Mouse (Mus musculus) skeletal muscle tissue, adult 2 months (tissue): ENCODE data around the gene Tubg1.

ENCODE experiments used
- DNase-seq: peaks from one replicate; pipeline ENCODE4 v3.0.0-alpha.2; 2012; ENCODE audit warnings: low read depth, low spot score

Tubg1 gene

DNA sequence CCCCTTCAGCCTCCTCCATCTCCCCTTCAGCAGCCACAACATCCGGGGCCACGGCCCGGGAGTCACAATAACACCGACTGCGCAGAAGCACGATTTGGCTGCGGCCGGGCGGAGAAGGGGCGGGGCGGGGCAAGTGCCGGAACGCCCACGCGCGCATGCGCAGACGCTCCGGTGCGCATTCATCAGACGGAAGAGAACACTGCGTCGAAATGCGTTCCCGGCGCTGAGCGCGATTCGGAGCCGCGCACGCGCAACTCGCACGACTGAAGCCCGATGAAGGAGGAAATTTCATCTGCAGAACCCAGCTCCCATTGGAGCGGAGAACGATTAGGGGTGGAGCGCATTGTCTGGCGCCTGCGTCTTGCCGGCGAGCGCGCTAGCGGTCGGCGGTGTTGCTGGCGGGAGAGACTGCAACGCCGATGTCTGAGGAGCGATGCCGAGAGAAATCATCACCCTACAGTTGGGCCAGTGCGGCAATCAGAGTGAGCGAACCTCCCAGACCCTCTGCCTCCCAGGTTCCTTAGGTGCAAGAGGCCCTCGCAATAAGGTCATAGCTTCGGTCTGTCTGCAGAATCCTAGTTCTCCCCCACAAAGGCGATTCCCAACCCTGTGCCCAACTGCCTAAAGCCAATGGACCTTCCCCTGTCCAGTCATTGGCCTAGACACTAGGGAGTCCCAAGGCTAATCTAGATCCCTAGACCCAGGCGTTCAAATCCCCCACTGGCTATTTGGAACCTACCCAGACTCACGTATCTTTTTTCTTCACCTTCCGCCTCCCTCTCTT lies at the start of gene Tubg1, which contains the start of gene Retreg3:
TSS of gene Tubg1 (plus strand) at position 178 of the 784 bp plus-strand sequence.
TSS of gene Retreg3 (minus strand) at position 133 of the 784 bp plus-strand sequence.
- DNase-seq, result peak; percentile 100

DNA sequence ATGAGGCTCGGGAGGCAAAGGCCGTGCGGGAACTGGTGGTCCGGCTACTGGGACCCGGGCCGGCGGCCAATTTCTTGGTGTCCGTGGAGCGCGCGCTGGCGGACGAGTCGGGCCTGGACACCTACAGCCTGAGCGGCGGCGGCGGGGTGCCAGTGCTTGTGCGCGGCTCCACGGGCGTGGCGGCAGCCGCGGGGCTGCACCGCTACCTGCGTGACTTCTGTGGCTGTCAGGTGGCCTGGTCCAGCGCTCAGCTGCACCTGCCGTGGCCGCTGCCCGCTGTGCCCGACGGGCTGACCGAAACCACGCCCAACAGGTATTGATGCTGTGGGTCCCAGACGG lies 49.6 kb upstream of the Tubg1 start:
- DNase-seq, result no peak

DNA sequence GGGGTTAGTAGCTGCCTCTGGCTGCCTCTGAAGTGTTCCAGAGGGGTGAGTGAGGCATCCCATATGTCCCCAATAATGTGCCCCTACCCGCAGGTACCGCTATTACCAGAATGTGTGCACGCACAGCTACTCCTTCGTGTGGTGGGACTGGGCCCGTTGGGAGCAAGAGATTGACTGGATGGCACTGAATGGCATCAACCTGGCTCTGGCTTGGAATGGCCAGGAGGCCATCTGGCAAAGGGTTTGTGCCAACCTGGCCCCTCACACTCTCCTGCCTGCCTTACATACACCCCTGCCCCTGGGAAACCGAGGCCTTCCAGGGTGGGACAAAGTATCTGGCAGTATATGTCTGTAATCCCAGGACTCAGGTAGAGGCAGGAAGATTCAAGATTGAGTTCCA lies 48.8 kb upstream of the Tubg1 start:
- DNase-seq, result no peak

DNA sequence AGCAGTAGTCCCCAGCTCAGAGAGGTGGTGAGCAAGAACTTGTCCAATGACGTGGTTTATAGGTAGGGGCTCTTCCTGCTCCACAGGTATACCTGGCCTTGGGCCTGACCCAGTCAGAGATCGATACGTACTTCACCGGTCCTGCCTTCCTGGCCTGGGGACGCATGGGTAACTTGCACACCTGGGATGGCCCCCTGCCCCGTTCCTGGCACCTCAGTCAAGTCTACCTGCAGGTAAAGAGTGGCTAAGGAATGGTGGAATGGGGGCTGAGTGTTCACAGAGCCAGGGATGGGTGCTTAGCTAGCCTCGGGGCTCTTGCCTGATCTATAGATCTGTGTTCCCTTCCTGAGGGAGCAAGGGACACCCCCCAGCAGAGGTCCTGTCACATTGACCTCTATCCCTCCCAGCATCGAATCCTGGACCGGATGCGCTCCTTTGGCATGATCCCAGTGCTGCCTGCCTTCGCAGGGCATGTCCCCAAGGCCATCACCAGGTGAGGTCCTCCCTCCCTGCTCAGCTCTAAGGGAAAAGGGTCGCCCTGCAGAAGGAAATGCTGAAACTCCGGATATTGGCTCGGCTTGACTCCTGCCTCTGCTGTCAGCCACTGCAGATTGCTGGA lies 47.8 kb upstream of the Tubg1 start:
- no peak for DNase-seq

DNA sequence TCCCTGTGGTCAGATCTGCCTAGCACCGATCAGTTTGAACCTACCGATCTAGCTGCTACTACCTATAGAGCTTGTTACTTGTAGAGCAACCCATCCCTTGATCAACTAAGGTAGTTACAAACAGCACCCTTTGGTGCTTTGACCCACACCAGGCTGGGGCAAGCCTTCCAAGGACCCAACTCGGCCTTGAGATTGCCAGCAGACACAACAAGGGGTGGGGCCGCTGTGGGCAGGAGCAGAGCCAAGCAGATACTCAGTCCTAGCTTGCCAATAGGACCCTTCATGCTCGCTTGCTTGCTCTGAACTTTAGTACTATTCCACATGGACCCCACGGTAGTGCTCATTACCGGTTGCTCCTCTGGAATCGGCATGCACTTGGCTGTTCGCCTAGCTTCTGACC lies 41.6 kb upstream of the Tubg1 start, which contains the start of gene Hsd17b1:
TSS of gene Hsd17b1 (plus strand) at position 291 of the 400 bp plus-strand sequence.
- DNase-seq, result no peak

DNA sequence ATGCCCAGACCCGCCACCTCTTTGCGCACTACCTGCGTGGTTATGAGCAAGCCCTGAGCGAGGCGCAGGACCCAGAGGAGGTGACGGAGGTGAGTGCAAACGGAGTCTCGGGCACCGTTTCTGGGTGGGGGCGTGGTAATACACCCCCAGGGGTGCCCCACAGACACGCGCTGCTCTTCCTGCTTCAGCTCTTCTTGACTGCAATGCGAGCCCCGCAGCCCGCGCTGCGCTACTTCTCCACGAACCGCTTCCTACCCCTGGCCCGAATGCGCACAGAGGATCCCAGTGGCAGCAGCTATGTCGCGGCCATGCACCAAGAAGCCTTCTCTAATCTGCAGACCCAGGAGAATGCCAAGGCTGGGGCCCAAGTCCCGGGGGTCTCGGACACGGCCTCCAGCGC lies 40.0 kb upstream of the Tubg1 start:
- no peak for DNase-seq

DNA sequence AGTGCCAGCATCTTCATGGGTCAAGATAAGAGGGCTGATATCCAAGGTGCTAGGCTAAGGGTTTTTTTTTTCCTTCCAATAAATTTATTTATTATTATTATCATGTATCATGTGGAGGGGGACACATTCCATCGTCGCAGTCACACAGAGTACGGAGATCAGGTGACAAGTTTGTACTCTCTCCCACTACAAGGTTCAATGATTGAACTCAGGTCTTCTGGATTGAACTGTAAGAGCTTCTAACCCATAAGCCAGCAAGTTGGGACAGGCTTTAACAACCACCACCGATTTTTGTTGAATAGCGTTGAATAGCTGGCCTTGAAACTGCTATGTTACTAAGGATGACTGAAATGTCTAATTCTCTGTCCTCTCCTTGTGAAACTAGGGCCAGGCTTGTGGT lies 39.3 kb upstream of the Tubg1 start:
- no peak for DNase-seq

DNA sequence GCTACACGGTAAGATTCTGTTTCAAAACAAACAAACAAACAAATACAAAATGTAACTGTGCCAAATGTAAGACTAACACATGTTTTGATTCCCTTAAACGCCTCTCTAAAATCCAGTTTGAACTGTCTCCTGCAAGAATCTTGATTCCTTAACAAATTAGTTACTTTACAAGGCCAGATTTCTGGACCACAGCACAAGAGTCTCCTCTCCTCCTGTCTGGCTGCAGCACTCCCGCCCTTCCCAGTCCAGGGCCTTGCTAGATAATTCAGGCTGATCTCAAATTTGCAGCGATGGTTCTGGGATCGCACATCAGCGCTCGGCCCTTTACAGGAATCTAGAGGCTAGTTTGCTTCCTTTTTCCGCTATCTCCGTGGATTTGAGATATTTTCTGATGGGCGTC lies 38.1 kb upstream of the Tubg1 start:
- DNase-seq, result no peak

DNA sequence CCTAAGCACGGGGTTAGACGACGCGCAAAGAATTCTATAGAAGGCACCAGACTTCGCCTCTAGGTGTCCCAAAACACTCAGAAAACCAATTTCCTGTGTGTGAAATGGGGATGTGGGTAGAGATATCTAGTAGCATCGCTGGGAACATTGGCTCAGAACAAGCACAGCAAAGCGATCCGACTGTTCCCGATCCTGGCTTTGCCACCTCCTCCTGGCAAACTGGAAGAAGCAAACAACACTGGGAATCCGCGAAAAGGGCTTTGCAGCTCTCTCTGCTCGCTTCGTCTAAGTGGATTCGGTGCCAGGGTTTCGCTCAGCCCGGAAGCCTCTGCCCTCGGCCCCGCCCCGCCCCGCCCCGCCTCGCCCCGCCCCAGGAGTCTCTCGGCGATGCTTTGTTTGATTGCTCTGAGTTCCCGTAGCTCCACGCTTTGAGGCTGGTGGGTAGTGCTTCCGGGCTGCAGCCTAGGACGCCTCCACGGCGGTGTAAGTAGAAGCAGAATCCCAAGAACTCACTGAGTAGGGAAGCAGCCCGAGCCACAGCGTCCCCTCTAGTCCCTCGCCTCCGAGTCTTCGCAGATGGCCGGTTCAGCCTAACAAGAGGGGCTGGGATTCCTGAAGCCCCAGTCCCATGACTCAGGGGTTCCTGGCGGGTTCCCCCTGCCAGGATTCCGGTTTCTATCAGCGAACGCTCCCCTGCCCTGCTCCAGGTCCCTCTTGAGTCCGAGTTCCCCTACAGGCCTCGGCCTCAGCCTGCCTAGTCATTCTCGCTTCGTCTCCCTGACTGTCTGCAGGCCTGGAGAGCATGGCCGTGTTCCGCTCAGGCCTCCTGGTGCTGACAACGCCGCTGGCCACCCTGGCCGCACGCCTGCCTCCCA lies 37.3 kb upstream of the Tubg1 start, which contains the start of gene Coasy:
TSS of gene Coasy (plus strand) at position 358 of the 875 bp plus-strand sequence.
- DNase-seq, result peak; percentile 83

DNA sequence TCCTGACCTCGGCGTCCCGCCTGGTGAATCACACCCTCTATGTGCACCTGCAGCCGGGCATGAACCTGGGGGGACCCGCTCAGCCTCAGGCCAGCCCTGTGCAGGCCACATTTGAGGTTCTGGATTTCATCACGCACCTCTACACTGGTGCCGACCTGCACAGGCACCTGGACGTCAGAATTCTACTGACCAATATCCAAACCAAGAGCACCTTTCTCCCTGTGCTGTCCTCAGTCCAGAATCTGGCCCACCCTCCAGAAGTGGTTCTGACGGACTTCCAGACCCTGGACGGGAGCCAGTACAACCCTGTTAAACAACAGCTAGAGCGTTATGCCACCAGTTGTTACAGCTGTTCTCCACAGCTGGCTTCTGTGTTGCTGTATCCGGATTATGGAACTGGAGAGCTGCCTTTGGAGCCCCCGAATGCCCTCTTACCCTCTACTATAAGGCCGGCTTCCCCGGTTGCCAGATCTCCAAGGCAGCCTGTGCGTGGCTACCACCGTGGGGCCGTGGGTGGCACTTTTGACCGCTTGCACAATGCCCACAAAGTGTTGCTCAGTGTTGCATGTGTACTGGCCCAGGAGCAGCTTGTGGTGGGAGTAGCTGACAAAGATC lies 36.5 kb upstream of the Tubg1 start:
- DNase-seq, result no peak

DNA sequence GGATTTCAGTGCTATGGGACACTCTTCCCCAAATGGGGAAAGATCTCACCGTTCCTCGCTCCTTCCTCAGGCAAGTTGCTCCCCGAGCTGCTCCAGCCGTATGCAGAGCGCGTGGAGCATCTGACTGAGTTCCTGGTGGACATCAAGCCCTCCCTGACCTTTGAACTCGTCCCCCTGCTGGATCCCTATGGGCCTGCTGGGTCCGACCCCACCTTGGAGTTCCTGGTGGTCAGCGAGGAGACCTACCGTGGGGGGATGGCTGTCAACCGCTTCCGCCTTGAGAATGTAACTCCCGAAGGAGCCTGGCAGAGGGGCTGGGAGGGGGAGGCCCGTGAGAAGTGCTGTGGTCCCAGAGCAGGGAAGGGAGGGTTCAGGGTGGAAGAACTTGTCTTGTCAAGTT lies 35.5 kb upstream of the Tubg1 start:
- no peak for DNase-seq

DNA sequence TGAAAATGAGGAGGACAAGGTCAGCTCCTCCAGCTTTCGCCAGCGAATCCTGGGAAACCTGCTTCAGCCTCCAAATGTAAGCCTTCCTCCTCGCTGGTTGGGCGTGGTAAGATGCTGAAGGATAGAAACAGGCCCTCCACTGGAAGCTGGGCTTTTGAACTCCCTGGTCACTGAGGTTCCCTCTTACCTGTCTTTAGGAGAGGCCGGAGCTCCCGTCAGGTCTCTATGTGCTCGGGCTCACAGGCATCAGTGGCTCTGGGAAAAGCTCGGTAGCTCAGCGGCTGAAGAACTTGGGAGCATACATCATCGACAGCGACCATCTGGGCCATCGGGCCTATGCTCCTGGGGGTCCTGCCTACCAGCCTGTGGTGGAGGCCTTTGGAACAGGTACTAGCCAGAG lies 34.9 kb upstream of the Tubg1 start:
- no peak for DNase-seq

DNA sequence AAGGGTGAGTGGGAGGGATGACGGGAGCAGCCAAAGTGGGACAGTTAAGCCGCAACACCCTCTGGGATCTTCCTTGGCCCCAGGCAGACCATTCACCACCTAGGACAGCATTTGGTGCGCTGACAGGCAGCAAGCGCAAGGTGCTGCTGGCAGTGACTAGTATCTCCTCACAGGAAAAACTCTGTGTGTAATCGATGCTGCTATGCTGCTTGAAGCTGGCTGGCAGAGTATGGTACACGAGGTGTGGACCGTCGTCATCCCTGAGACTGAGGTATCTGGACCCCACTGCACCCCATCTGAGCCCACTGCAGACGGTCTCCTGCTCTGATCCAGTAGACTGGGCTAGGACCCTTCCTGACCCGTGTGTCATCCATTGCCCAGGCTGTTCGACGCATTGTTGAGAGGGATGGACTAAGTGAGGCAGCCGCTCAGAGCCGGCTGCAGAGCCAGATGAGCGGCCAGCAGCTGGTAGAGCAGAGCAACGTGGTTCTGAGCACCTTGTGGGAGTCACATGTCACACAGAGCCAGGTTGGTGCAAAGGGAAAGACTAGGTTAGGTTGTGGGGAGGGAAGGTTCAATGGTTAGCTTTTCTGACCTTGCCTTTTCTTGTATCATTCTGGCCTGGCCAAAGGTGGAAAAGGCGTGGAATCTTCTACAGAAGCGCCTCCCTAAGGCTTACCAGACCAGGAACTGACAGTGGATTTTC lies 34.0 kb upstream of the Tubg1 start:
- DNase-seq, result no peak

DNA sequence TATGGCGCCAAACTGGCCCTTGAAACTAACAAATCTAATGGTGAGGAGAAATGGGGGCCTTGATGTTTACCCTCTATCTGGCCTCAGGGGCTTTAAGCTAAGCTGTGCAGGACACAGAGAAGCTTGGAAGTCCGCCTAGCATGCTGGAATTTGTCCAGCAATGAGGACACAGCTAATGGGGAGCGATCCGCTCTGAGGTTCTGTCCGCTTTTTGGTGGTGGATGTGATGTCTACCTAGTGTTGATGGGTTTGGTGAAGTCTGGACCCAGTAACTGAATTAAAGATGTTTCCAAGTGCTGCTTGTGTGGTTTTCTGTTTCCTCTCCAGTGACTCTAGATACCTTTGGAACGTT lies 33.4 kb upstream of the Tubg1 start:
- no peak for DNase-seq

DNA sequence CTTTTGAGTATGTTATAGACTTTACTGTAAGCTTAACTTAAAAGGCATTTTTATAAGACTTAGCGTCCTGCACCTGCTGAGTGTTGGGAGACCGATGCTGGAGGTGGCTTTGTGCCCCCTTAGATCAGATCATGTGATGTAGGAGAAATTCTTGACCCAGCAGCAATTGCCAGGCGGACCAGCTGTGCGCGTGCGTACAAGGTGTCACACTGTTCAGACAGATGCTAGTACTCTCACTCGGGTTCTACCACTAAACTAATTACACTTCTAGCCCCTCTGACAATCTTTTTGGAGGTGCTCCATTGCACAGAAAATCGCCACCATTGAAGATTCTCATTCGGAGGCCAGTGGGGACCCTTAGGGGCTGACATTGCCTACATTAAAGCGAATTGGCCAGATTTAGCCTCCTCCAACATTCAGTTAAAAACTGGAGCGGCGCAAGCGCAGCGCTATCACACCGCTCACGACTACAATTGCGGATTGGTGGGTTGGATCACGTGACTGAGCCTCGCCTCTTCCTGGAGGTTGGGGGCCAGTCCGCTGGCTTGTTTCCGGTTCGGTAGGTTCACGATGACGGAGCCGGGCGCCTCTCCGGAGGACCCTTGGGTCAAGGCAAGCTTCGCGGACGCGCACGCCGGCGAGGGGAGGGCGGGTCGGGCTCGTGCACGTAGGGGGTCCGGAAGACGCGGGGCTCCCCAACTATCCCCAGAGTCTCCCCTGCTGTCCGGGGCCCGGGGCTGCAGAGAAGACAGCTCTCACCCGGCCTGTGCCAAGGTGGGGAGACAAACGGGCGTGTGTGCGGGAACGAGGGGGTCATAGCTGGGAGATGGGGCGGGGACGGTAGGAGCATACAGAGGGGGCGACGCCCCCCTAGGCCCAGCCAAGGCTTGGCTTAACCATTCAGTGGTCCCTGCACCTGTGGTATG lies 32.7 kb upstream of the Tubg1 start, which contains the start of gene Mlx:
TSS of gene Mlx (plus strand) at position 522 of the 926 bp plus-strand sequence.
- DNase-seq, result peak; percentile 89

DNA sequence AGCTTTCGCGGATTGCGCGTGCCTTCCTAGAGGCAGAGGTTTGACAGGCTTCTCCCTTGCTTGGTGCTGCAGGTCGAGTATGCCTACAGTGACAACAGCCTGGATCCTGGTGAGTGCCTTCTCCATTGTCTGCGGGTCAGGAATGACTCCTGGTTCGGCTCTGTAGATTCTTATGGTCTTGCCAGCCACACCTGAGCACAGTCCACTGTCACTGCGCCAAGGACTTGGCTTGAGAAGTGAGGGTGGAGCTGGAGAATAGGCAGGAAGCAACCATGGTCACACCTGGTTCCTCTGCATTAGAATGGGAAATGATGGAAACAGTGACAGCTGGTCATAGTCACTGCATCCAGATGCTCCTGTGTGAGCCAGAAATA lies 32.1 kb upstream of the Tubg1 start:
- DNase-seq, result no peak

DNA sequence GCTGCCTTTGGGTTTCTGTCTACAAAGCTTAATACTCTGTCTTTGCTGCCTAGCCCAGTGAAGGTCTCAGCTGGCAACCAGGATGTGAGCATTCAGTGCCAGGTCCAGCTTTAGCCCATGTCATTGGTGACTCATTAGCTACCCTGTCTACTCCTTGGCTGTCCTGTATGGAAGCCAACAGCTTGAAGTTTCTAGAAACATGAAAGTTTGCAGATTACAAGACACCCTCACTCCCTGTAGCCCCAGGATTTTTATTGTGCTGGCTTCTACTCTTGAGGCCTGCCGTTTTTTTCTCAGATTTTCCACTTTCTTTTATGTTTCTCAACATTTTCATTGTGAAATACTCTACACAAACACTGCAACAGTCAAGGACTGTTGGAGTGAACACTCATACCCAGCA lies 29.8 kb upstream of the Tubg1 start:
- DNase-seq, result no peak

DNA sequence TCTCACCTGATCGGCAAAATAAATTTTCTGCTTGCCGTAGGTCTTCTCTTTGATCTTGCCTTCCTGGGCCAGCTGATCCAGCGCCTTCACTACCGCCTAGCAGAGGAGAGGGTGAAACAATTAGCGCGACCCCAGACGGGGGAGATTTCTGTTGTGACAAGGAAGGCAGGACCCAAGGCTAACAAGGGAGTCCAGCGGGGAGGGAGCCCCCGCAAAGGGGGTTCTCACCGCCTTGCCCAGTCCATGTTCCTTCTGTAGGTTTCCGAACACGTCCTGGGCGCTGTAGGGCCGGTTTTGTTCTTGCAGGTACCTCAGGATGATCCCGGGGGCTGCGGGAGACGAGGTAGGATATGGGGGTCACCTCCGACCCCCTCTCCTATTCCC lies 24.8 kb upstream of the Tubg1 start:
- no peak for DNase-seq

DNA sequence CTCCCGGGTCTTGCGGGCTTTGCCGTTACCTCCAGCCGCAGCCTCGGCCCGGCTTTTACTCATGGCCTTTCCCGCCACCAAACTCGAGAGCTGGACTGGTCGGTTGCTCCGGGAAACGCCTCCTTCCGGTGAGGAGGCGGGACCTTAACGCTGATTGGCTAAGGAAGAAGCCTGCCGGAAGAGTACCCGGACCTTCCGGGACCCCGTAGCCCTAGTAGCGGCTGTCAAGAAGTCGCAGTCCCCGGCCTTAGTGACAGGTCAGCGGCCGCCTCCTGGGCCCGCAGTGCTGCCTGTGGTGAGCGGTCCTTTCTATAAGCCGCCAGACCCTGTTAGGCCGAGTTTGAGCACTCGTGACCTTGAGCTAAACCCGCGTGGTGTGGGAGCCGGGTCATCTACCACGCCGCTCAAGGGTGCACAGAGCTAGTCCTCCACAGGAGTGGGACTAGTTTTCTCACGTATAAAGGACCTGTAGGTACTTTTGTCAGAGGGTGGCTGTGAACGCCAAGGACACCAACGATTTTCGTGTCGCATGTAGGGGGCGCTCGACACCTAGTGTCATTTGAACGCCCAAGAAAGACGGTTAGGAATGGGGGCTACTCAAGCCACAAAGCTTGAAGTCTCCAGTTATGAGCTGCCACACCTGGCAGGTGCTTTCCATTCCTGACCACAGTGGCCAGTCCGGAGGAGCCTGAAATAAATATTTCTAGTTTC lies 24.3 kb upstream of the Tubg1 start, which contains the start of gene Psmc3ip:
TSS of gene Psmc3ip (minus strand) at position 123 of the 711 bp plus-strand sequence.
- DNase-seq, result peak; percentile 96
